Mouse (Mus musculus) intestine, postnatal 0 days (tissue): ENCODE data around the gene S1pr4. TPM values are rescaled to one million over a fixed set of nuclear protein-coding genes. Genes with fewer than 3 reads are reported as not detected.

ENCODE experiments used
- ATAC-seq: fragments of 200-750 bp; cut with Nextera tagmentation; 2 replicates; pipeline ENCODE4 v1.8.0; 2017; ENCODE audit warnings: mild to moderate bottlenecking, moderate TSS enrichment, moderate library complexity
- H3K27ac ChIP-seq: fragments of 300-500 bp; sonication (generic); 2 replicates; pipeline ENCODE4 v1.5.1; 2014; ENCODE audit warnings: mild to moderate bottlenecking, low read depth, low read length, moderate library complexity
- H3K27me3 ChIP-seq: fragments of 300-500 bp; sonication (generic); replicated peaks from 2 replicates; pipeline ENCODE4 v1.6.1; 2014; ENCODE audit warnings: low read length, mixed read lengths; ENCODE audit not compliant: control insufficient read depth, insufficient read depth
- H3K36me3 ChIP-seq: fragments of 300-500 bp; sonication (generic); 2 replicates; pipeline ENCODE4 v1.6.1; 2014; ENCODE audit warnings: mild to moderate bottlenecking, moderate library complexity; ENCODE audit not compliant: control insufficient read depth, insufficient read depth
- H3K4me1 ChIP-seq: fragments of 300-500 bp; sonication (generic); replicated peaks from 2 replicates; pipeline ENCODE4 v1.6.1; 2014; ENCODE audit warnings: antibody characterized with exemption, low read length, mixed read lengths; ENCODE audit not compliant: control insufficient read depth, insufficient read depth
- H3K4me2 ChIP-seq: fragments of 300-500 bp; sonication (generic); replicated peaks from 2 replicates; pipeline ENCODE4 v1.6.1; 2014; ENCODE audit warnings: low read depth, mild to moderate bottlenecking, moderate library complexity
- H3K4me3 ChIP-seq: fragments of 300-500 bp; sonication (generic); 2 replicates; pipeline ENCODE4 v1.5.1; 2014; ENCODE audit warnings: low read depth, low read length
- H3K9ac ChIP-seq: fragments of 300-500 bp; sonication (generic); 2 replicates; pipeline ENCODE4 v1.6.1; 2014; ENCODE audit warnings: mild to moderate bottlenecking, low read depth, low read length
- H3K9me3 ChIP-seq: fragments of 300-500 bp; sonication (generic); 2 replicates; pipeline ENCODE4 v1.6.1; 2016; ENCODE audit warnings: mixed run types; ENCODE audit not compliant: control insufficient read depth
- CTCF ChIP-seq: sonication (generic); IDR thresholded peaks from 2 replicates; pipeline ENCODE4 v1.5.1; 2016; ENCODE audit warnings: low read depth, mild to moderate bottlenecking, control low read depth, antibody characterized with exemption, moderate library complexity
- WGBS: fragments of 180-500 bp; shearing (Covaris S2); extraction: QIAGEN DNeasy Blood & Tissue Kit; methylation state at CpG from one replicate; pipeline ENCODE4 v1.1.7; 2014; 5-methylcytosine and 5-hydroxymethylcytosine counted together
- polyA plus RNA-seq: library from polyadenylated mRNA; unstranded; fragments of >200 nt; fragmentation: Nextera tagmentation; extraction: Ambion mirVana; gene quantifications from 2 replicates; pipeline ENCODE4 v1.2.1, GENCODE M21; 2015

Gene S1pr4
- polyA plus RNA-seq, 1 experiment from 2014 or later = 0.74 TPM

DNA sequence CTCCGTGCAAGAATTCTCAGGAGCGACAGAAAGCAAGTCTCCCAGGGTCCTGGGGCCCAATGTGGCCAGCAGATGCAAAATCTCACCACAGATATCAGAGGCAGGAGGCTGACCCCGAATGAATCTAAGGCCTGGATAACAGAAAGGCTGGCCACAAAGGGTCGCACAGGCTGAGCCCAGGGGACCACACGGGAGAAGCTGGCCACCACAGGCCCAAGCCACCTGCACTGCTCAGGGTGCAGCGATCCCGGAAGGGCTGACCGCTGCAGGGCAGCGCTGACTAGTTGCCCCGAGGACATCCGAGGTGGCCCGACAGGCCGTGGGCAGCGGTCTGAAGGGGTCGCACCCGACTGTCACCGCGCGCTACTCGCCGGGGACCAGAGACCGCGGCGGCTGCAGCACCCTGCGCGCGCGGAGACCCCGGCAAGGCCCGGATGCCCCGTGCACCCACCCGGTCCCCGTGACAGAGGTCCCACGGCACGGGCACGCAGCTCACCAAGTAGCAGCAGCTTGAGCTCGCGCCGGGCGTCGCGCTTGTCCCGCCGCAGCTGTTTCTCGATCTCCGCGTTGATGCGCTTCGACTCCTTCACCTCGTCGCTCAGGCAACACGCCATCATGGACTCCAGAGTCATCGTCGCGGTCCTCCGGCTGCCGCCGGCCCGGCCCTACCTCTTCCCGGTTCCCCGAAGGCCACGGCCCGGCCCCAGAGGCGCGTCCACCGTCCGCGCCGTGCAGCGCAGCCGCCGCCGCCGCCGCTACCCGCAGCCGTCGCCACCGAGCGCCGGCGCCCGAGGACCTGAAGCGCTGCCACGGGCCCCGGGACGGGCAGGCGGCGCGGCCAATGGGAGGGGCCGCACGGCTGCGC is 44.6 kb upstream of the S1pr4 start:
- Histone ChIP-seq H3K27ac (peak overlapping the region; percentile 55), H3K4me2 (peak overlapping the region; percentile 75), H3K4me3 (peak overlapping the region; percentile 80), H3K27me3 (no peaks in the 10 kb centered on the region), H3K9me3 (no peaks in the 10 kb centered on the region), H3K36me3 (0 out of 2 replicates have a peak, but pooled peaks cover 3% of the 10 kb centered on the region), H3K4me1 (peaks cover 3% of the 10 kb centered on the region), H3K9ac (peak overlapping the region; percentile 86)
- WGBS = under 1% methylated on average over 93 of the region's 93 CpGs
- no peak for ATAC-seq
- TF ChIP-seq CTCF = no peak; the same call in 1 of the 2 replicates

DNA sequence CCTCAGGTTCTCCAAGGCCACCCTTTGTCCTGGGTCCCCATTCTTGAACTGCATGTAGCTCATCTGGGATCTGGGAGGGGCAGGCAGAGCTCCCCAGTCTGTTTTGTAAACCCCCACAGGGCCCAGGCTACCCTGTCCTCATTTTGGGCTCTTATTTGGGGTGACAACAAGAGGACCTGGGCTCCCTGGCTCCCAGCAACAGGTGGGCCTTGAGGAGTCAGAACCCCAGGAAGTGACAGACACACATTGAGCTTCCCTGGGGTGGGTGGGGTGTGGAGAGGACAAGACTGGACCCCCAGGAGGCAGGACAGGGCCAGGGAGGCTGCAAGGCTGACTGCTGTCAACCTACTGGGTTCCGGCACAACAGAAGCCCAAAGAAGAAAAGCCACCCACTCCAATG is 43.7 kb upstream of the S1pr4 start:
- no peaks in the 10 kb centered on the region for H3K9me3 ChIP-seq
- TF ChIP-seq CTCF = no peak
- H3K9ac ChIP-seq = peak overlapping the region; percentile 86
- WGBS = 43% methylated on average over 1 of the region's 1 CpGs
- no peaks in the 10 kb centered on the region for H3K27me3 ChIP-seq
- peak overlapping the region; percentile 55 for H3K27ac ChIP-seq
- peak overlapping the region; percentile 75 for H3K4me2 ChIP-seq
- ATAC-seq = no peak
- peaks cover 4% of the 10 kb centered on the region for H3K4me1 ChIP-seq
- peak overlapping the region; percentile 80 for H3K4me3 ChIP-seq
- 0 out of 2 replicates have a peak, but pooled peaks cover 3% of the 10 kb centered on the region for H3K36me3 ChIP-seq

DNA sequence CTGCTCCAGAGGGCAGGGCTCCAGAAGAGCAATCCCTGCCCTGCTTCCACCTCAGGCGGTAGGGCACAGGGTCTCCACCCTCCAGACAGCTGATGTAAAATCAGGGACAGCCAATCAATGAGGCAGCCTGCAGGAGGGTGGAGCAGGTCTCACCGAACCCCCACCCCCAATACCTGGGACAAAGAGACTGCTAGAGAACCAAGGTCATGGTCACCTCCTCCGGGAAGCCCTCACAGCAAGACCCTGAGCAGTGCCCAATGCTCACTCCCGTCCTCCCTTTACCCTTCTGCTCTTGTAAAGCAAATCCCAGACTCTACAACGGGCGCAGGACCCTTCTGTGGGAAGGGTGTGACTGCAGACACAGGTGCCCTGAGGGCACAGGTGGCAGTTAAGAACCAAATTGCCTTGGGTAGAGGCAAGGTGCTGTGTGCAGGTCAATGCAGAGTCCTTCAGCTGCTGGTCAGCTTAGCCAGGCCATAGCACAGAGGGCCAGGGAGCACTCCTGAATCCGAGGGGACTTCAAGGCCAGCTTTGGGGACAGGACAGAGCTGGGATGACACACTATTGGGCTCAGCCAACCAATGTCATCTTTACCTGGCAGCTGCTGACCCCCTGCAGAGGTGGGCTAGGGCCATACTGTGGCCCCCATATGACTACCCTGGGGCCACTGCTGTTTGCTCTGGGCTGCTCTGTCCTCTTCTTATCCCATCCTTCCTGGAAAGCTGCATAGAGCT is 43.0 kb upstream of the S1pr4 start:
- Histone ChIP-seq H3K9me3 (no peaks in the 10 kb centered on the region), H3K9ac (peak overlapping the region; percentile 86), H3K36me3 (0 out of 2 replicates have a peak, but pooled peaks cover 3% of the 10 kb centered on the region), H3K4me2 (peak overlapping the region; percentile 75), H3K27me3 (no peaks in the 10 kb centered on the region), H3K27ac (peak overlapping the region; percentile 84), H3K4me1 (peaks cover 8% of the 10 kb centered on the region), H3K4me3 (peak overlapping the region; percentile 80)
- no peak for ATAC-seq
- TF ChIP-seq CTCF = no peak
- WGBS = 42% methylated on average over 7 of the region's 7 CpGs

DNA sequence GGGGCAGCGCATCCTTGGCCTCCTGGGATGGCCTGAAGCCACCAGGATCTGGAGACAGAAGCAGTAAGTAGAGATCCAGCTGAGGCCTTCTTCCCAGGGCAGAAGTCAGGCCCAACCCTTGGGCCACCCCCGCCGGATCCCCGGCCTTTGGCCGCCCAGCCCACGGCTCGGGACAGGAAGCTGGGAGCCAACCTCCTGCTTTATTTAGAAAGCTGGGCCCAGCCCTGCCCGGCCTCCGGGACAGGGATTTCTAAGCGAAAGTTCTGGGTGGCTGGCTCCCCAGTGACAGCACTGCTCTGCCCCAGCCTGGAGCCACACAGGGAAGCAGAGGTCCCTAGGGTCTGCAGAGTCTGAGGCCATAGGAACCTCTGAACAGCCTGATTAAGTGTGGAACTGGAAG is 41.9 kb upstream of the S1pr4 start:
- Histone ChIP-seq H3K27me3 (no peaks in the 10 kb centered on the region), H3K9me3 (no peaks in the 10 kb centered on the region), H3K4me2 (peak overlapping the region; percentile 75), H3K9ac (peak overlapping the region; percentile 86; the same call in 1 of the 2 replicates), H3K4me3 (peak overlapping the region; percentile 80), H3K4me1 (peaks cover 7% of the 10 kb centered on the region), H3K36me3 (0 out of 2 replicates have a peak, but pooled peaks cover 3% of the 10 kb centered on the region), H3K27ac (peak overlapping the region; percentile 84)
- no peak for ATAC-seq
- WGBS = 37% methylated on average over 10 of the region's 10 CpGs
- TF ChIP-seq CTCF = no peak

DNA sequence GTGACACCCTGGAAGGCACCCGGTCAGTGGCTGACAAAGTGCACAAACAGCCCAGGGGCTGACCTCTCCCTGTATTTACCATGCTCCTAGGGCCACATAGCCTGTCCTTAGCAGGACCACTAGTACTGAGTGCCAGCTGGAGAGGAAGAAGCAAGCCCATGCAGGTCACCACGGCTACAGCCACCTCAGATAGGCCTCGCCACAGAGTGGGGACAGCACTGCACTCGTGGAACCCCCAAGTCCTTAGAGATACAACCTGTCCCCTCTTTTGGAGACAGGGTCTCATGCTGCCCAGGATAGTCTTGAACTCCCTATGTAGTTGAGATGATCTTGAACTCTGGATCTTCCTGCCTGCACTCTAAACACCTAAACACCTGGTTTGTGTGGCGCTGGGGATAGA is 41.4 kb upstream of the S1pr4 start:
- peak overlapping the region; percentile 80 for H3K4me3 ChIP-seq
- H3K27me3 ChIP-seq = no peaks in the 10 kb centered on the region
- ATAC-seq = no peak
- H3K36me3 ChIP-seq = 0 out of 2 replicates have a peak, but pooled peaks cover 6% of the 10 kb centered on the region
- WGBS = 49% methylated on average over 5 of the region's 5 CpGs
- H3K27ac ChIP-seq = peak overlapping the region; percentile 84
- TF ChIP-seq CTCF = no peak
- H3K4me1 ChIP-seq = peaks cover 5% of the 10 kb centered on the region
- H3K4me2 ChIP-seq = peak overlapping the region; percentile 75
- H3K9ac ChIP-seq = peak overlapping the region; percentile 86; the same call in 1 of the 2 replicates
- no peaks in the 10 kb centered on the region for H3K9me3 ChIP-seq
